Mouse (Mus musculus): ENCODE measurements around the gene Skap2. TPM values are rescaled to one million over a fixed set of nuclear protein-coding genes. Genes with fewer than 3 reads are reported as not detected.

The Skap2 gene
- total RNA-seq, 2 experiments from 2014 or later, result 47.4 to 55.8 TPM

DNA sequence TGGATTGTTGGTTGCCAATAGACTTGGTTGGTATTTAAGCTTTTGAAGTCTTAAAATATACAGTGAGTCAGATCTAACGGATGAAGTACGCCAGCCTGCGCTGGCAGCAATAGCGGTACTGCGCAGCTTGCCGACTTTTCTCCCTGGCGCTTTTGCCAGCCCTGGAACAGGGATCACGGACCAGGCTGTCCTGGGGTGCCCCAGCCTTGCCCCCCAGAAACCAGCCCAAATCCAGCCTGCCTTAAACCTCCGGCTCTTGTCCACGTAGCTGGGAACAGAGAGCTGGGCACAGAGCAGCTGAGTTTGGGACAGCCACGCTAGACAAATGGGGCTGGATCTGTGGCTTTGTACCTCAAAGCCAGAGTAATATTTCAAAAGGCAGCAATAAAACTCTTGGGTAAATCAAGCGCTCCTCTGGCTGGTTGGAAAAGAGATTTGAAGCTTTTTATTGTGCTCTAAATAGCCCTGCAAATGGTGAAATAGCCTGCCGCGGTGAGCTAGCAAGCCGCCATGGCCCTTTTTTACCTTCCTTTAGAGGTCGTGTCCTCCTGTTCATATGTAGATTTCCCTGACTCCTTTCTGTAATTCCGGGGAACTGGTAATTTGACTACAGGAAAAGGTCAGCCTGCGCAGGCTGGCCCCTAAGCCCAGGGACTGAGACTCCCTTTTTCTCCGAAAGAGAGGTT, 6.2 kb downstream of the Skap2 start:
- no peak for ATAC-seq (replicated peaks; ENCODE audit: low FRiP score, poor library complexity, severe bottlenecking)

DNA sequence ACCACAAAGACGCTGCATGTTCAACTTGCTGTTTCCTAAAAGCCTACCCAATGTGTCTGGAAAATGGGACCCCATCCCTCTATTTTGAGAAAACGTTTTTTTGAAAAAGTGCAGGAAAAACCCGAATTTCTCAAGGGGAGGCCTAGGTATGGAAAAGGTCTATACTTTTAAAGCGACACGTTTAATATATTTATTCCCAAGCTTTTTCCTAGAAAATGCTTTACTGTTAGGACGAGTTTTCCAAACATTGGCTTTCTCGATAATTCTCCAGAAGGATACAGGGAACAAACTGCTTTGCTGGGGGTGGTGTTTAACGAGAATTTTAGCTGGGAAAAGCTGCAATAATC, 6.8 kb downstream of the Skap2 start:
- no peak for ATAC-seq (replicated peaks; ENCODE audit: low FRiP score, poor library complexity, severe bottlenecking)

DNA sequence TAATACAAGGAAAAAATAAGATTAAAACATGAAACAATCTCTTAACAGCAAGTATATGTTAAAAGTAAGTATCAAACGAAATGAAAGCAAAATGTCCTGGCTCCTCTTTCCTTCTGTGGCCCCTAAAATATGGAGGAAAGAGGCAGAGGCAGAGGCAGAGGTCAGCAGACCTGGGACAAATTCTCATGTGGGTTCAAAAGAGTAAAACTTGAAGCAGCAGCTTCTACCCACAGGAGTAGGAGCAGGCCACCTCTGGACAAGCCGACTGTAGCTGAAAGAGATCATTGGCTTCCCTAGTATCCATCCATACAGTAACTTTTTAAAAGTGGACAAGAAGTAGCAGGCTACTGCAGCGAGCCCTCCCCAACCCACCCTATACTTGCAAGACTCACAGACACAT, 7.4 kb downstream of the Skap2 start:
- ATAC-seq (replicated peaks; ENCODE audit: low FRiP score, poor library complexity, severe bottlenecking), result no peak

DNA sequence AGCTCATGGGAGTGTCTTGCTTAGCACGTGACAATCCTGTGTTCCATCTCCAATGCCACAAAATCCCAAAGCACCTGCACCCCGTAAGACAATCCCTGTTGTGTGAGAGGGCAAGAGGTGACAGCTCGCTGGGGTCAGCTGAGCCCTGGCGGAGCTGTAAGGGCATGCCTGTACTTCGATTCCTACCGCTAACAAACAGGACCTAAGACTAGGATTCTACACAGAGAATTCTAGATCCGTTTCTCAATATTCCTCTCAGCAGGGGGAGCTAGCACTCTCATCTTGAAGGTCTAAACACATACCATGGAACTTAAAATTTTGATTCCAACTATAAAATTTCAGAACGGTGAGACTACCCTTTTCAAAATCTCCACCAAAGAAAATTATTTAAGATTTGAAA, 9.7 kb downstream of the Skap2 start:
- ATAC-seq (replicated peaks; ENCODE audit: low FRiP score, poor library complexity, severe bottlenecking), result no peak

- no peak for ATAC-seq (replicated peaks; ENCODE audit: low FRiP score, poor library complexity, severe bottlenecking)
These were observed 13.2 kb downstream of the Skap2 start for GRCm38 (mm10) chr6:51999157-51999478.

DNA sequence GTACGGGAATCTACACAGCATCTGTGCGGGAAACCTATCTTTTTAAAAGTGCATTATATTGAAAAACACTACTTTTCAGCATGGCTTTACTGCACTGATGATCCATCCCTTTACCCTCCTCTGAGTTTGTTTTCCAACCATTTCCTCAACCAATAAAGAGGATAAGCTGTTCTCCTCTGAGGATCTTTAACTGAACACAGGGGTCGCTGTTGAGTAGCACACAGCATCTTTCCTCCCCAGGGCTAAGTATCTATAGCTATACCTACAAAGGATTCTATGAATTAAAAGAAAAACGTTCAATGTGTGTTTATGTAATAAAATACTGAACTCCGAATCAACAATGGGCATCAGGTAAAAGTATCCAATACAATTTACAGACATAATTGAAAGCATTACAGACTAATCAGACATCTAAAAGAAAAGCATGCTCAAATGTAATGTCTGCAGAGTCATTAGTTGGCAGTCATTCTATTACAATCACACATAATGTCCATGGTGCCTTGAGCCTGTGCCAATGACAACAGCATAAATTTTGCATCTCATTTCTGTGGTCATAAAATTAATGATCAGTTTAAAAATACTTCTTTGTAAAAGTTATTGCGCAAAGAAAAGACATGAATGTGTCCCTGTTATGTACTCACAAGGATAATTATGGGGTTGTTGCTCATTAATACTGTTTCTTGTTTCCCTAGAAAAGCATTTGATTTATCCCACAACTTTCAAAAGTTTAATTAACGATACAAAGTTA, 13.8 kb downstream of the Skap2 start:
- ATAC-seq (replicated peaks; ENCODE audit: low FRiP score, poor library complexity, severe bottlenecking), result no peak

DNA sequence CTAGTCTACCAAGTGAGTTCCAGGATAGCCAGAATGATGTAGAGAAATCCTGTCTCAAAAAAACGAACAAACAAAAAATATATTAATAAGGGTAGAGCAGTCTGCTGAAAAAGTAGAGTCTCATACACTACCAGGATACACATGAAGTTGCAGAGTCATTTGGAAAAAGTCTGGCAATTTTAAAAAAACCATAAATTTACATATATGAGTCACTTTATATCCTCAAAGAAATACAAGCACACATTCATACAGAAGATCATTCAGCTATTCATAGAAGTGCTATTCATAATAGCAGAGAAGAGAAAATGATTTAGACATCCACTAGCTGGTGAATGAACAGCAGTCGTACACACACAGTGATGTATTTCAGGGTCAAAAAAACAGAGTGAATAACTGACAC, 24.4 kb downstream of the Skap2 start:
- no peak for ATAC-seq (replicated peaks; ENCODE audit: low FRiP score, poor library complexity, severe bottlenecking)

GRCm38 (mm10) chr6:51977638-51978037, 34.7 kb downstream of the Skap2 start:
- no peak for ATAC-seq (replicated peaks; ENCODE audit: low FRiP score, poor library complexity, severe bottlenecking)

GRCm38 (mm10) chr6:51975751-51976150, 36.6 kb downstream of the Skap2 start:
- ATAC-seq (replicated peaks; ENCODE audit: low FRiP score, poor library complexity, severe bottlenecking), result no peak

GRCm38 (mm10) chr6:51958992-51959391, 53.4 kb downstream of the Skap2 start:
- no peak for ATAC-seq (replicated peaks; ENCODE audit: low FRiP score, poor library complexity, severe bottlenecking)

DNA sequence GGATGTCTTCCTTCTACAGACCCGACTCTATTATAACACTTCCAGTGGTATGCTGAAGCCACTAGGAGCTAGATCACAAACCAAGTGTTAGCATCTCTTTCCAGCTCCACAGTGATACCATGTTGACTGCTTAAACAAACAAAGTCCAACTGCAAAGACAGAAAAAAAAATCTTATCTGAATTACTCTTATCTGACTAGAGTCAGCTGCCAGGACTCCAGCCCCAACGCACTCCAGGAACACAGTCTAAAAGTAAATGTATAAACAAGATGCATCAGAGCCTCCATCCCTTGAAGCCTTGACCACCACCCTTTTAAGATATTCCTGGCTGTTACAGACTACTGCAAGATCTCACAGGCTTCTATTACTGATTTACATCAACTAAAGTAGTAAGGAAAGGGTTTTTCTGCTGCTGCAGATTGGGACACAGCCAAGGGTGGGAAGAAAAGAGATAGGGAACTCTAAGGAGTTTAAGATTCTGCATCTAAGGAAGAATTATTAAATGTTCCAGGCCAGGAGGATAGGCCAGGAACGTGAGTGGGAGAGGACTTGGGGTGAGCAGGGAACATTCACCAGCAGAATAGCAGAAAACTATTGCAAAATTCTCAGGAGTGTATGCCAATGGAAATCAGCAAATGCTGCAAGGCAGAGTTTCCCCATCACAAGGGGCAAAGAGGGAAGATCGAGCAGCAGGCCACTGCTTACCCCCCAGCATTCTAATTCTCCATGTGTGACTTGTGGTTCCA, 56.1 kb downstream of the Skap2 start:
- no peak for ATAC-seq (replicated peaks; ENCODE audit: low FRiP score, poor library complexity, severe bottlenecking)

- no peak for ATAC-seq (replicated peaks; ENCODE audit: low FRiP score, poor library complexity, severe bottlenecking)
These were observed 64.7 kb downstream of the Skap2 start for GRCm38 (mm10) chr6:51947661-51948060.

- no peak for ATAC-seq (replicated peaks; ENCODE audit: low FRiP score, poor library complexity, severe bottlenecking)
These were observed 67.4 kb downstream of the Skap2 start for GRCm38 (mm10) chr6:51944916-51945315.

DNA sequence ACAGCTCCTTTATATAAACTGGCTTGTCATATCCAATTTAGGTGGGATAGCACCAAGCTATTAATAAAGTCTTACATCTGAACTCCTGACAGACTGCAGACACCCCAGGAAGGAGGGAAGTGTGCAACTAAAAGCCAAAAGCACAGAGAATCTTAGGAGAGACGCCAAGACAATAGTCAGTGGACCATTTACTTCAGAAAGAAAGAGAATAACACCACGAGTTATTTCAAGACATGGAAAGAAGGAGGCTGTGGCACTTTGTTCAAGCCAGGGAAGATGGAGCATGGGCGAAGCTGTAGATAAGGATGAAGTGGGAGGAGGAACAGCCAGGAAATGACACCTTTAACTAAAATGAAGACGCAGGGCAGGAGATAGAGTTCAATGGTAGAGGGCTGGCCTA, 78.4 kb downstream of the Skap2 start:
- no peak for ATAC-seq (replicated peaks; ENCODE audit: low FRiP score, poor library complexity, severe bottlenecking)

GRCm38 (mm10) chr6:51933034-51933611, 79.2 kb downstream of the Skap2 start:
- ATAC-seq (replicated peaks; ENCODE audit: low FRiP score, poor library complexity, severe bottlenecking), result no peak

DNA sequence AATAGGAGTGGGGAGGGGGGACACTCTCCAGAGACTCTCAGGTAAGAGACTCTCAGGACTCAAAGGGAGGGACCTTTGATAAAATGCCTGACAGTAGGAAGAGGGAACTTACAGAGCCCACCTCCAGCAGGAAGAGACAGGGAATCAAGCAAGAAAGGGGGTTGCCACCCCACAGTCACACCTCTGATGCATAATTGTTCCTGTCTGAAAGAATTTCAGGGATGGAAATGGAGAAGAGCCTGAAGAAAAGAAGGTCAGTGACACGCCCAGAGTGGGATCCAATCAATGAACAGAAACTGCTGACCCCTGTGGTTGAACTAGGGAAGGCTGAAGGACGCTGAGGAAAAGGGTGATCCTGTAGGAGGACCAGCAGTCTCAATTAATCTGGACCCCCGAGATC, 85.2 kb downstream of the Skap2 start:
- ATAC-seq (replicated peaks; ENCODE audit: low FRiP score, poor library complexity, severe bottlenecking), result no peak

- ATAC-seq (replicated peaks; ENCODE audit: low FRiP score, poor library complexity, severe bottlenecking), result no peak
These were observed 90.5 kb downstream of the Skap2 start for GRCm38 (mm10) chr6:51921831-51922230.

DNA sequence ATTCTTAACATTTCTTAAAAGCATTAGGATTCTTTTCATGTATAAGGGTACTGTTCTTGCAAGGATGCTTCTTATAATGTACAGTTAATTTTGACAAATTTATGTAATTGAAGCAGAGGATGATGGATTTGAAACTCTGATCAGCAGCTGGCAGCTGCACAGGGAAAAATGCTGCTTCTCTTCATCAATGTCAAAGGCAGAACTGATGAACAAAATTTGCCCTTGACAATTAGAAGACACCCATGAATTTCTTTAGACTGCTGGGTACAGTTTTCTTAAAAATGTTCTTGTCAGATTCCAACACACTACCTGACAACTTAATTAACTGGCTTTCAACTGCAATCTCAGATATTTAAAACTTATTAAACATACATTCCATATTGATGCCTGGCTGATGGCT, 103.9 kb downstream of the Skap2 start:
- no peak for ATAC-seq (replicated peaks; ENCODE audit: low FRiP score, poor library complexity, severe bottlenecking)

GRCm38 (mm10) chr6:51905659-51906058, 106.7 kb downstream of the Skap2 start:
- ATAC-seq (replicated peaks; ENCODE audit: low FRiP score, poor library complexity, severe bottlenecking), result no peak

GRCm38 (mm10) chr6:51901544-51901943, 110.8 kb downstream of the Skap2 start:
- no peak for ATAC-seq (replicated peaks; ENCODE audit: low FRiP score, poor library complexity, severe bottlenecking)

All from erythroid progenitor cell, adult 5-6 weeks (primary cell).